Mouse (Mus musculus) embryonic fibroblast, embryonic 13.5 days (primary cell): ENCODE data around the gene Aloxe3.

Experiments used
- CTCF ChIP-seq: IDR thresholded peaks from 2 replicates; pipeline ENCODE4 v1.5.1; 2011; ENCODE audit warnings: mild to moderate bottlenecking, control low read depth, low read length, moderate library complexity, borderline replicate concordance; ENCODE audit not compliant: insufficient read depth
- POLR2A ChIP-seq: IDR thresholded peaks from 2 replicates; pipeline ENCODE4 v1.6.1; 2011; ENCODE audit warnings: low read depth, mild to moderate bottlenecking, control low read depth, low read length, moderate library complexity

GRCm38 (mm10) chr11:69179512-69179911 lies 53.8 kb downstream of the Aloxe3 start:
- TF ChIP-seq POLR2A (no peak), CTCF (no peak)
